Mouse (Mus musculus): ENCODE measurements around the gene Tmem97.

- TF ChIP-seq CTCF (IDR thresholded peaks at IDR 0.05) (no peak), EP300 (IDR thresholded peaks at IDR 0.05) (no peak)
These were observed 45.2 kb upstream of the Tmem97 start for GRCm38 (mm10) chr11:78595773-78596172.
